Mouse (Mus musculus): ENCODE measurements around the gene Cyp26c1.

- no peak for TF ChIP-seq CTCF (conservative IDR thresholded peaks at IDR 0.05; ENCODE audit: low read length)
- TF ChIP-seq NANOG (IDR thresholded peaks at IDR 0.05; ENCODE audit: borderline replicate concordance, low read length) = no peak
These were observed 53.2 kb downstream of the Cyp26c1 start for GRCm38 (mm10) chr19:37738575-37738974.
